Mouse (Mus musculus) heart, adult 2 months (tissue): ENCODE measurements around the gene Lzts2.

ENCODE experiments used
- CTCF ChIP-seq: fragments of 200-600 bp; IDR thresholded peaks from 2 replicates; pipeline ENCODE4 v1.8.1; 2022; ENCODE audit warnings: antibody characterized with exemption, mild to moderate bottlenecking, moderate library complexity
- EP300 ChIP-seq: fragments of 200-500 bp; IDR thresholded peaks from 2 replicates; pipeline ENCODE4 v1.6.1; 2011; ENCODE audit warnings: low read depth, low read length, control low read depth; ENCODE audit not compliant: insufficient read depth

DNA sequence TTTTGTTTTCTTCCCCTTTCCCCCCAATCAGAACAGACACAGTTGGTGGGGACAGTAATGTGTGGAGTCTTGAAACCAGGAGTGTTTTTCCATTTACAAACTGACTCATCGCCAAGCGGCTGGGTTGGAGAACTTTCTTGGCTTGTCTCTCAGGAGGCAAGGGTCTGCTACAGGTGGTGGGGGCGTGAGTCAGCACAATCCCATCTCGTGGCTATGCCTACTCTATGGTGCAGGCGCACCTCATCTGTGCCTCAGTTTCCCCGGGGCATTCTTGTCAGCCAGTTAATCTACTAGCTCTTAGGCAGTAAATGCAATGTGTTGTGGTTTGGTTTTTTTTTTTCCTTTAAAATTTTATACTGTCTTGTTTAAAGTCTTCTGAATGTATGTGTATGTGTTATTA, 30.8 kb upstream of the Lzts2 start:
- TF ChIP-seq CTCF (no peak), EP300 (no peak)
